Mouse (Mus musculus): ENCODE data around the gene Stk33. TPM values are rescaled to one million over a fixed set of nuclear protein-coding genes. Genes with fewer than 3 reads are reported as not detected.

Stk33 gene
- total RNA-seq, 2 experiments from 2014 or later = 0.33 TPM

GRCm38 (mm10) chr7:109357877-109358276 lies 81.0 kb downstream of the Stk33 start:
- DNase-seq = no peak

GRCm38 (mm10) chr7:109347241-109347640 lies 91.6 kb downstream of the Stk33 start:
- DNase-seq = no peak

DNA sequence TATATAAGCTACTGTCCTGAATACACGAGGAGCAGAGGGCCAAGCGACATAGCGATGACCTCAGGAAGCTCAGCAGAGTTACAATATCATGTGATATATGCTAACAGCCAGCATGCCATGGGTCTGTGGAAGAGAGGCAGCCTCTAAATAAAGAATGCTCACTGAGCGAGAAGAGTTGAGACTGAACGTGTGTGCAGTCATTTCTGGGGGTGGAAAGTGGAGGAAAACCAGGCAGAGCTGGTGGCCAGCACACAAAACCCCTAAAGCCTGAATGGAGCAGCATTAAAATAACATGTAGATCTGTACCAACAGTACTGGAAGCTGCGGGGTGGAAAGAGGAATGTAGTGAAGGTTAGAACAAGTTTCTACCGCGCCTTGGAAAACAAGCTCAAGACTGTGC lies 107.2 kb downstream of the Stk33 start:
- DNase-seq = no peak

- DNase-seq = no peak
These were observed 110.1 kb downstream of the Stk33 start for GRCm38 (mm10) chr7:109328772-109329171.

DNA sequence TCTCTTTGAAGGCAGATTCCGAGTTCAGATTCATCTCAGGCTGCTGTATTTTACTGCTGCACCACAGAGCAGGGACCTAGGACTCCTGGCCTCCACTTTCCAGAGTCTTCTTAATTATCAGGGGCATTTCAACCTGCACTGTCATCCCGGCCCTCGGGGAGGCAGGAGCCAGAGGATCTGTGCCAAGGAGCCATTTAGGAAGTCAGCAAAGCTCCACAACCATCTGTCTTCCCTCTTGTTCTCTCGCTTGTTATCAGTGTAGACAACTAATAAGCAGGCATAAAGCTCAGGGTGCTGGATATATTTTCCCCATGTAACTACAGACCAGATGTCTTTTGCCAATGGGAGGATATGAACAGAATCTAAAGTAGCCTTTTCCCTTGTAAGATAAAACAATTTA lies 112.1 kb downstream of the Stk33 start:
- DNase-seq = no peak

DNA sequence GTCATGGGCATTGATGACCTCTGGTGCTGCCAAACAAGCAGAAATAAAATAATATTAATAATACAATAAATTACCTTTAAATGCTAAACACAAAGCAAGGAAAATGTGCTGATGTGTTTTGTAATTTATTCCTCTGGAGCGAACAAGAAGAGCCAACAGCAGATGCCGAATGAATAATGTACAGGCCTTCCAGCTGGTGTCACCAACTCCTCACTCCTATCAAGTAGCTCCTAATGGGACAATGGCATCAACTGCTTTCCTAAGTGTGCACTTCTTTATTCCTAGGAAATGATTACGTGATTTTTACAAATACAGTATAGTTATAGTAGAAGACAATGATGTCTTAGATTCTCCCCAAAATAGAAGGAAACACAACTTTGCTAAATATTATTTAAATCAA lies 113.2 kb downstream of the Stk33 start:
- DNase-seq = no peak

DNA sequence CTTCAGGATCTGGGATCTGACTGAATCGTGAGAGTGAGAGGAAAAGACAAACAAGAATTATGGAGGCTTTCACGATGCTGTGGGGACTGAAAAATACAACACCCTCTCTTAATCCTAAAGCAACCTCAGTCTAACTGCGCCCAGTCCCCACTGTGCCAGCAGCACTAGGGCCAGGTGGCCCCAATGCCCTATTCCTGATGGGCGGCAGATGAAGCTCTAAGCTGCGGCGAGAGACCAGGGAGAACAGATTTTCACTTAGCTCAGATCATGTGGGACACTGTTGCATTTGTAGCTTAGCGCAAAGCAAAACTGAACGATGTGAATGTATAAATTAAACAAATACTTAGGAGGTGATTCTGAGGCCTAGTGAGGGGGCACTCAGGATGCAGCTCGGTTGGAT lies 113.7 kb downstream of the Stk33 start:
- DNase-seq = no peak

DNA sequence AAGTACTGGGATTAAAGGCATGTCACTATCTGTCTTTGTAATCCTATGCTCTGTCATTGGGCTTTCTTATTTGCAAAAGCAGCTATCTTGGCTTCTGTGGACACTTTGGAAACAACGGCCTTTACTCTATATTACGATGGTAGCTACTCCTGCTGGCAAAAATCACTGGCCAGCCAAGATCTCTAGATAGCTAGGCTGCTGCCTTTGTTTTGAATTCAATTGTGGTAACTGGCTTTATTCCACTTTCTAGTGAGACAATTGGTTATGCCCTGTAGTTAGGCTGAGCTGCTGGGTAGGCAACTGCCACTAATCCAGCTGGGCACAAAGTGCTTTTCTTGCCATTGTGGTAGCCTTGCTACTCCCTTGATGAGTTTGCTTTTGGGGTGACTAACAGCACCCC lies 129.4 kb downstream of the Stk33 start:
- DNase-seq = no peak

GRCm38 (mm10) chr7:109295807-109296206 lies 143.1 kb downstream of the Stk33 start:
- DNase-seq = no peak

DNA sequence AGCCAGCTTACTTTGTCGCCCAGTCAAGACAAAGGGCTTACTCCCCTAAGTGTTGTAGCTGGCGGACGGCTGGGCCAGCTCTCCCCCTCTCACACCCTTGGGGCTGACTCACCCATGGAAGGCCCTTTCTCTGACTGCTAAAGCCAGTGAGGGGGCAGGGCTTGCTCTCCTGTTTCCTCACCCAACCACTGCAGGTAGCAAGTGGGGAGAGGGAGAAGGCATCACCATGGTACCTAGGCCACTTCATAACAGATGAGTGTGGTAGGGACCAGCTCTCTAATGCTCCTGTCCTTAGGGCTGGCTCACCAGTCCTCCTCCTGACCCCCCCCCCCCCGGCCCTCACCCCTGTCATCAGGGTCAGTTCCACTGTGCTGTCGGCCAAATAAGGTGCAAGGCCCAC lies 143.5 kb downstream of the Stk33 start:
- no peak for DNase-seq

DNA sequence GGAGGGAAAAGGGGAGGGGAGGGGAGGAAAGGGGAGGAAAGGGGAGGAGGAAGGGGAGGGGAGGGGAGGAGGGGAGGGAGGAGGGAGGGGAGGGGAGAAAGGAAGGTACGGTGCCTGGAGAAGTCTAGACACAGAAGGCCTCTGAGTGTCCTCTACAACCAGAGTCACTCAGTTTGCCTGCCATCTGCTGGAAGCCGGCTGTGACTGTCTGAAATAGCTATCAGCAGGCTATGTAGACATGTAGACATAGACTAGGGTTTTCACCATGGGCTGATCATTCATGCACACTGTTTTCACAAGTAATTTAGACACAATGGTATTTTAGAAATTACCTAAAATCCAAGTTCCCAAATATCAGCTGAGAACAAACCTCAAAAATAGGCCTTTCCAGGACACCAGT lies 148.4 kb downstream of the Stk33 start:
- DNase-seq = peak; percentile 11 to 13

DNA sequence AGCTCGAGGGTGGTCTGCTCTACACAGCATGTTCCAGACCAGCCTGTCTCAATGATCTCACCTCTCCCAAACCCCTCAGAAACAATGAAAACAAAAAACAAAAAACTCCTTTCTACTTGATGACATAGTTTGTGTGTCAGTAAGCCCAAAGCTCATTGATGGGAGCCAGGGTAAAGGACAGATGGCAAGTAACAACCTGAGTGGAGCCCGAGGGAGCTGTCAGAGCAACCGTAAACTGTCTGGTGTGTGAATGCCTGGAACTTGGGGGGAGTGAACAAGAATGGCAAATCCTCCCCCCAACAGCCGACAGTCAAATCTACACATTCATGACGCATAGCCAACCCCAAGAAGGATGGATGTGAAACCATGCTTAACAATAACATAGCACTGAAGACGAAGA lies 149.8 kb downstream of the Stk33 start:
- DNase-seq = no peak

- DNase-seq = no peak
These were observed 156.8 kb downstream of the Stk33 start for GRCm38 (mm10) chr7:109282106-109282505.

DNA sequence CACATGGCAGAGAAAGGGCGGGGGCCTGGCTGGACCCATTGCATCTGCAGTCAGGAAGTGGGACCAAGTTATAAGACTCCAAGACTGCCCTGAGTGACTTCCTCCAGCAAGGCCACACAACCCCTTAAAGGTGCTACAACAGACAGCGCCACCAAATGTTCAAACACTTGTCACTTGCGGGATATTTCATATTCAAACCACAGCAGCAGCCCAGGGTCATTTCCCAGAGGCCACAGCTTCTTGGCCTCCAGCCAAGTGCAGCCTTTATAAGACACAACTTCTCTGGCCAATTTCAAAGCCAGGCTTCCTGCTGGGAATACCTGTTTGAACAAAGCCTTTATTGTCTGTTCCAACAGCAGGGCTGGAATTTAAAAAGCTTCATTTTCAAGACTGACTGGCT lies 162.3 kb downstream of the Stk33 start:
- DNase-seq = peak; percentile 75 to 76

DNA sequence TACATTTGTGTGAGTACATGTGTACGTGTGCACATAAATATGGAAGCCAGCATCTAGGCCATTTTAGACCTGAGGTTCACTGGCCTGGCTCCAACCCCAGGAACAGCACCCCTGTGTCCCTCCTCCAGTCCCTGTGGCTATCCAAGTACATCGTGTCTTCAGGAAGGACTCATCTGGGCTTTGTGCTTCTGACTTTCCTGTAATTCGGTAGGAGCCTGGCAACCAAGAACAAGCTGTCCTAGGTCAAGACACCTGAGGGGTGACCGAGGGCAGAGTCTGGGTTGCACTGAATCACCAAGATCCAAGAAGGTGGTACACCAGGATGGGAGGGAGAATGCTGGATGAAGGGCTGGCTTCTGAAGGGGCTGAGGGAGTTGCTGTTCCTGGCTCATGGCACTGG lies 163.0 kb downstream of the Stk33 start:
- no peak for DNase-seq

GRCm38 (mm10) chr7:109275151-109275550 lies 163.7 kb downstream of the Stk33 start:
- DNase-seq = no peak

DNA sequence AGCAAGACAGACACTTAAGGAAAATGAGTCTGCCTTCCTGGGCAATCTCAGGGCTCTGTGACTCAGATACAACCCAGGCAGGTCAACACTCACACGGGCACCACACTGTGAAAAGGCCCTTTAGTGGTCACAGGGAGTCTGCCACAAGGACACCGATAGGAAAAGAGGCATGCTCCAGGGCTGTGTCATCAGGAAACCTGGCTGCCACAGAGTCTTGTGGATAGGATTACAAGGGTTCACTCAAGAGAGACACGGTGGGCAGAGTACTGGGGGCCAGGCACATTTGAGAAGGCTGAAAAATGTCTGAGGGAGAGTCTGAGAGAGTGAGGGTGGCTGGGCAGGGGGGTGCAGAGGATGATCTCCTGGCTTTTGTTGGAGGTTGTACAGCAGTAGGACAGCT lies 164.6 kb downstream of the Stk33 start:
- DNase-seq = no peak

GRCm38 (mm10) chr7:109269046-109269445 lies 169.8 kb downstream of the Stk33 start:
- DNase-seq = peak; percentile 21 to 58

GRCm38 (mm10) chr7:109267370-109267769 lies 171.5 kb downstream of the Stk33 start:
- no peak for DNase-seq

DNA sequence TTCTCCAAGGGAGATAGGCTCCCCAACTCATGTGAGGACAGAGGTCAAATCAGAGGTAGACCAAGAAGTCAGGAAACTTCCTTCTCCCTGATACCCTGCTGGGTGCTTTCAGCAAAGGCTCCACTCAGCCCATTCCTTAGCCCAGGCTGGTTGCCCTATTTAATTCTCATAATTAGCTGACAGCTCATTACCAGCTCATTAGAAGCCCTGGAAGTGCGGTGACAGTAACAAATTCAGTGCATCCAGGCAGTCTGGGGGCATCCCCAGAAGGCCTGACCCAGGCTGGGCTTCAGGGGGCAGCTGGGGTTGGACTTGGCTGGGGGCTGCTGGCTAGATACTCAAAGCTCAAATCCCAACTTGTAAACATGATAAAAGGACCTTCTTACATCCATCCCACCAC lies 172.7 kb downstream of the Stk33 start:
- no peak for DNase-seq

- DNase-seq = no peak
These were observed 173.3 kb downstream of the Stk33 start for GRCm38 (mm10) chr7:109265606-109266005.

GRCm38 (mm10) chr7:109255506-109256352 lies 183.2 kb downstream of the Stk33 start:
- DNase-seq = peak; percentile 74 to 77

- no peak for DNase-seq
These were observed 187.5 kb downstream of the Stk33 start for GRCm38 (mm10) chr7:109251418-109251817.

DNA sequence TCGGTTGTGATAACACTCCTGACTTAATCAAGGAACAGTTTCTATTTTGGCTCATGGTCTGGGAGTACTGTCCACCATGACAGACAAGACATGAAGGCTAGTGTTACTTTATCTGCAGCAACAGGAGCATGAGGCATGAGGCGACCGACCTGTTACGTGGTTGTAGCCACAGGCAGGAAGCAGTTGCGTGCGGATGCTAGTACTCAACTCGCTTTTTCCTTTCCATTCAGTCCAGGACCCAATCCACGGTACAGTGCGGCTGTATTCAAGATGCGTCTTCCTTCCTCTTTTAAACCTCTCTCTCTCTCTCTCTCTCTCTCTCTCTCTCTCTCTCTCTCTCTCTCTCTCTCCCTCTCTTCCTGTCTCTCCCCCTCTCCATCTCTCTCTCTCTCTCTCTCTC lies 194.1 kb downstream of the Stk33 start:
- no peak for DNase-seq
